ENCODE assay signal across 15 mouse cellular contexts in the genomic region with DNA sequence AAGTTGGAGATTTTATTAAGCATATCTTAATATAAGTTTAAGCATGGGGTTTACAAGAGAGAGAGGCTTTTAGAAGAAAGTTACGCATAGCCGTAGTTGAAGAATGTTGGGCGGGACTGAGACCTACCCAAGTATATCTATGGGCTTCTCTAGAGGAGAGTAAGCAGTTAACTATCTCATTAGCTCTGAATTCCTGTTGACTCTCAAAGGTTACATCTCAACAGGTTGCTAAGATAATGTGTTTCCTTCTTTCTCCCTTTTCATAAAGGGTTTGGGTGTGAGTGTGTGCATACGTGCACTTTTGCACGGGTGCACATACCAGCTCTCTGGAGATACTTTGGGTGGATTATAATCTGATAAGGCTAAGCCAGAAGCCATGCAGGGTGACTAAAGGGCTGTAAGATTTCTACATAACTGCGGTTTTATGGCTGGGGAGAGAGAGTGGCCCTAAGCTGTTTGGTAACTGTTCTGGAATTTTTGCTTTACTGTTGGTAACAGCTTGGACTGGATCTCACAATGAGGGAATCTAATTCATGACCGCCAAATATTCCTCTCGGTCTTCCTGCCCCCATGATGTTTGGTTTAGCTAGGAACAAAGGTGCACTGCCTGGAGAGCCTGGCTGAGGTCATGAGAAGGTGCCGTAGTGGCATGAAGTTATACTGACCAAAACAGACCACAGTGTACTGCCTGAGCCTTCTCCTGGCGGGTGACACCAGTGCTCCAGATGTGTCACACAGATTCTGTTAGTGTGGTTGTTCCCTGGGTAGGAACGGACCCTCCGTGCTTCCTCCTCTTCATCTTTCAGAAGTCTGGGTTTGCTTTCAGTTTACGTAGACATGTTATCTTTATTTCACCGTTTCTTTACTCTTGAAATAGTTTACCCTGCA.
DNase-seq lines count a peak whose midpoint lies in the region; ATAC-seq lines count a peak whose summit lies in the region.
"Had no signal": no experiment of that assay in that cellular context is flagged by ENCODE, and none has a peak within 500 bp of the region (broad histone marks: within the 10 kb centered on the region; RNA-seq: fewer than 3 reads in every experiment).

No protein-coding gene starts in this region.

- no peak overlapping the region for H3K4me2 ChIP-seq in intestine, embryonic 16.5 days (ENCODE audit: low read depth, low read length)
- H3K4me2 ChIP-seq: heart, embryonic 11.5 days; hindbrain, embryonic 12.5 days; limb, embryonic 15.5 days had no signal

- H3K4me1 ChIP-seq in intestine, embryonic 16.5 days (ENCODE audit: control insufficient read depth, insufficient read depth, low read length), result peaks cover 19% of the 10 kb centered on the region
- peaks cover 81% of the 10 kb centered on the region for H3K4me1 ChIP-seq in megakaryocyte, embryonic 14.5 days
- H3K4me1 ChIP-seq: hindbrain, embryonic 12.5 days had no signal

- H3K27ac ChIP-seq in intestine, embryonic 16.5 days (ENCODE audit: low read length), result peak overlapping the region; percentile 55; the same call in 1 of the 2 replicates
- H3K27ac ChIP-seq: hindbrain, embryonic 12.5 days; limb, embryonic 15.5 days had no signal

- 71% methylated on average over 14 of the region's 14 CpGs for WGBS in intestine, embryonic 16.5 days

- ATAC-seq in intestine, embryonic 16.5 days, result peak; percentile 89
- no peak for ATAC-seq in cerebellum, adult (ENCODE audit: insufficient number of reproducible peaks, low FRiP score, low TSS enrichment)
- ATAC-seq: forebrain, embryonic 16.5 days had no signal

- no peaks in the 10 kb centered on the region for H3K36me3 ChIP-seq in intestine, embryonic 16.5 days (ENCODE audit: control insufficient read depth, insufficient read depth, low read length)
- H3K36me3 ChIP-seq in megakaryocyte, embryonic 14.5 days (replicated peaks; ENCODE audit: low read length), result peaks cover 29% of the 10 kb centered on the region
- H3K36me3 ChIP-seq: hindbrain, embryonic 12.5 days; limb, embryonic 15.5 days had no signal

- H3K9ac ChIP-seq in intestine, embryonic 16.5 days (ENCODE audit: low read depth, low read length), result no peak overlapping the region
- H3K9ac ChIP-seq: hindbrain, embryonic 12.5 days; limb, embryonic 15.5 days had no signal

- no peaks in the 10 kb centered on the region for H3K9me3 ChIP-seq in intestine, embryonic 16.5 days (ENCODE audit: control insufficient read depth, low read length)
- no peaks in the 10 kb centered on the region for H3K9me3 ChIP-seq in megakaryocyte, embryonic 14.5 days
- H3K9me3 ChIP-seq: hindbrain, embryonic 12.5 days; limb, embryonic 15.5 days had no signal

- DNase-seq in 416B (ENCODE audit: low read depth) (peak; percentile 78), NIH3T3 (ENCODE audit: low read depth) (peak; percentile 10)
- DNase-seq in cerebellum, postnatal 4 days (ENCODE audit: low spot score in 2 of 2), result no peak
- DNase-seq in urinary bladder, postnatal 14 days (ENCODE audit: low spot score), result no peak
- DNase-seq: cerebellum, adult 11 months; gastrocnemius, postnatal 10 days; kidney, adult 9 months; thymus, postnatal 14 days had no signal

- H3K27me3 ChIP-seq in intestine, embryonic 16.5 days (replicated peaks; ENCODE audit: control insufficient read depth, insufficient read depth, low read length), result no peaks in the 10 kb centered on the region
- H3K27me3 ChIP-seq in megakaryocyte, embryonic 14.5 days (replicated peaks), result no peaks in the 10 kb centered on the region
- H3K27me3 ChIP-seq: hindbrain, embryonic 12.5 days; limb, embryonic 15.5 days had no signal

- H3K4me3 ChIP-seq in intestine, embryonic 16.5 days (ENCODE audit: low read length), result no peak overlapping the region
- peak overlapping the region; percentile 54 for H3K4me3 ChIP-seq in megakaryocyte, embryonic 14.5 days (replicated peaks)
- H3K4me3 ChIP-seq: hindbrain, embryonic 12.5 days; limb, embryonic 15.5 days had no signal

Comparison
In these comparisons a context has a peak if more than half of its experiments do, and no peak if none do; other contexts are left out.
1. DNase-seq: peak in 416B (single experiment) and NIH3T3 (single experiment); none in cerebellum, postnatal 4 days (0 of 2) and urinary bladder, postnatal 14 days (single experiment).